ENCODE assay signal across 12 mouse cellular contexts in genomic region chr6:67014679-67015075, GRCm38 (mm10). TPM values are rescaled to one million over a fixed set of nuclear protein-coding genes. Genes with fewer than 3 reads are reported as not detected.
DNase-seq lines count a peak whose midpoint lies in the region; ATAC-seq and TF ChIP-seq lines count a peak whose summit lies in the region.
"Had no signal": no experiment of that assay in that cellular context is flagged by ENCODE, and none has a peak within 500 bp of the region (broad histone marks: within the 10 kb centered on the region; RNA-seq: fewer than 3 reads in every experiment).

No protein-coding gene starts in this region.

- TF ChIP-seq RAD21 in CH12.LX (IDR thresholded peaks at IDR 0.05; ENCODE audit: low read depth, low read length), result no peak

- in situ Hi-C loops in CH12.LX (cut with MboI; ENCODE audit: low pct_ligation_motif_present, low pct_unique_long_range_greater_than_20kb, low sequenced_read_pairs), result no loop called here

- TF ChIP-seq POLR2A in CH12.LX (IDR thresholded peaks at IDR 0.05; ENCODE audit: low read depth, low read length), result no peak

- H3K4me3 ChIP-seq in CH12.LX (replicated peaks in 1 of 3; ENCODE audit: low read depth in 2 of 3, low read length in 2 of 3, poor library complexity in 1 of 3), result peak overlapping the region in 1 of 3 experiments; percentile 7
- no peak overlapping the region for H3K4me3 ChIP-seq in liver, postnatal 0 days (ENCODE audit: low read depth, low read length)
- H3K4me3 ChIP-seq: heart, adult 2 months; hindbrain, embryonic 12.5 days had no signal

- TF ChIP-seq CTCF in CH12.LX (conservative IDR thresholded peaks at IDR 0.05 in 1 of 2, IDR thresholded peaks at IDR 0.05 in 1 of 2; ENCODE audit: low read depth in 2 of 2, low read length in 2 of 2), result no peak
- TF ChIP-seq CTCF in liver, postnatal 0 days (IDR thresholded peaks at IDR 0.05; ENCODE audit: low read depth), result no peak

- no peaks in the 10 kb centered on the region for H3K27me3 ChIP-seq in CH12.LX (replicated peaks)
- H3K27me3 ChIP-seq in liver, postnatal 0 days (ENCODE audit: insufficient read depth, low read length), result no peaks in the 10 kb centered on the region
- H3K27me3 ChIP-seq: hindbrain, embryonic 12.5 days had no signal

- no peak for TF ChIP-seq EP300 in CH12.LX (IDR thresholded peaks at IDR 0.05; ENCODE audit: low read length)
- no peak for TF ChIP-seq EP300 in liver, postnatal 0 days (IDR thresholded peaks at IDR 0.05; ENCODE audit: low read depth)

- dilution Hi-C loops in CH12.LX (cut with MboI; ENCODE audit: extremely low pct_ligation_motif_present, extremely low pct_unique_long_range_greater_than_20kb, low sequenced_read_pairs), result no loop called here

- 0 out of 2 replicates have a peak overlapping the region, but pooled peaks have one; percentile 45 for H3K9ac ChIP-seq in CH12.LX (ENCODE audit: insufficient read depth, low read depth)
- no peak overlapping the region for H3K9ac ChIP-seq in liver, postnatal 0 days (replicated peaks)
- H3K9ac ChIP-seq: hindbrain, embryonic 12.5 days had no signal

- peak; percentile 90 for DNase-seq in heart, adult 11 months
- no peak for DNase-seq in heart, postnatal 10 days
- no peak for DNase-seq in CH12.LX (ENCODE audit: extremely low read depth)
- DNase-seq in kidney, adult 9 months, result peak; percentile 88
- DNase-seq in liver, postnatal 0 days, result peak; percentile 26
- DNase-seq in thymus, postnatal 0 days (ENCODE audit: low spot score), result no peak
- DNase-seq in yolk sac, embryonic 10.5 days (ENCODE audit: low spot score), result no peak
- DNase-seq in testis, postnatal 10 days (ENCODE audit: low spot score), result no peak
- DNase-seq: cerebellum, postnatal 10 days; heart, adult 2 months had no signal

- peak; percentile 79 for ATAC-seq in liver, postnatal 0 days

- no peaks in the 10 kb centered on the region for H3K9me3 ChIP-seq in CH12.LX (replicated peaks; ENCODE audit: low read length)
- H3K9me3 ChIP-seq in liver, postnatal 0 days (ENCODE audit: low read length), result no peaks in the 10 kb centered on the region
- H3K9me3 ChIP-seq: G1E; hindbrain, embryonic 12.5 days had no signal

- H3K79me2 ChIP-seq in CH12.LX (replicated peaks; ENCODE audit: control insufficient read depth, extremely low read depth, insufficient read depth, poor library complexity, severe bottlenecking), result no peaks in the 10 kb centered on the region

- H3K4me1 ChIP-seq in CH12.LX (ENCODE audit: control insufficient read depth in 1 of 2, insufficient read depth in 2 of 2), result peaks cover 26 to 46% of the 10 kb centered on the region in 2 experiments
- H3K4me1 ChIP-seq in liver, postnatal 0 days (ENCODE audit: insufficient read depth), result peaks cover 37% of the 10 kb centered on the region

- intact Hi-C loops in heart, postnatal 10 days (cut with DNase I), result no loop called here

- WGBS in liver, postnatal 0 days (ENCODE audit: insufficient replicate concordance), result 89% methylated on average over 1 of the region's 1 CpGs

- H3K4me2 ChIP-seq in CH12.LX (ENCODE audit: insufficient read depth, low read depth, poor library complexity, severe bottlenecking), result 0 out of 2 replicates have a peak overlapping the region, but pooled peaks have one; percentile 38
- H3K4me2 ChIP-seq in liver, postnatal 0 days (ENCODE audit: low read depth, low read length), result no peak overlapping the region
- H3K4me2 ChIP-seq: hindbrain, embryonic 12.5 days had no signal

- H3K36me3 ChIP-seq in CH12.LX (replicated peaks in 1 of 2; ENCODE audit: control insufficient read depth in 1 of 2, insufficient read depth in 1 of 2, low read length in 1 of 2), result peaks cover 0 to 14% of the 10 kb centered on the region in 2 experiments
- peaks cover 6% of the 10 kb centered on the region; the same call in 1 of the 2 replicates for H3K36me3 ChIP-seq in liver, postnatal 0 days (replicated peaks; ENCODE audit: insufficient read depth, low read length)
- H3K36me3 ChIP-seq: G1E; hindbrain, embryonic 12.5 days had no signal

- peak overlapping the region; percentile 6; the same call in 1 of the 2 replicates for H3K27ac ChIP-seq in CH12.LX (ENCODE audit: insufficient read depth, low read depth)
- H3K27ac ChIP-seq in liver, postnatal 0 days (ENCODE audit: low read depth), result peak overlapping the region; percentile 66
- H3K27ac ChIP-seq: heart, adult 2 months; hindbrain, embryonic 12.5 days had no signal

TF ChIP-seq in CH12.LX, 34 proteins besides CTCF, POLR2A, EP300 and RAD21:
- TF ChIP-seq CHD1 (IDR thresholded peaks at IDR 0.05; ENCODE audit: low read depth, low read length), result no peak
- TF ChIP-seq MAFK (IDR thresholded peaks at IDR 0.05; ENCODE audit: insufficient replicate concordance, low read length), result no peak
- no peak for TF ChIP-seq MXI1 (IDR thresholded peaks at IDR 0.05; ENCODE audit: low read depth, low read length)
- no peak for TF ChIP-seq NRF1 (IDR thresholded peaks at IDR 0.05; ENCODE audit: low read depth, low read length)
- TF ChIP-seq JUN (IDR thresholded peaks at IDR 0.05; ENCODE audit: insufficient read depth, low read depth, low read length), result no peak
- no peak for TF ChIP-seq USF1 (IDR thresholded peaks at IDR 0.05; ENCODE audit: low read depth, low read length)
- TF ChIP-seq UBTF (IDR thresholded peaks at IDR 0.05; ENCODE audit: low read depth, low read length), result no peak
- TF ChIP-seq HCFC1 (IDR thresholded peaks at IDR 0.05; ENCODE audit: low read depth, low read length), result no peak
- TF ChIP-seq MAZ (IDR thresholded peaks at IDR 0.05; ENCODE audit: low read depth, low read length), result no peak
- TF ChIP-seq ZMIZ1 (IDR thresholded peaks at IDR 0.05; ENCODE audit: low read depth, low read length), result no peak

RNA-seq across cellular contexts. Expression of gene Gadd45a, which starts 22.6 kb away (rescaled TPM):
- 10 to 100 TPM; 16.8 to 19.3 TPM for total RNA-seq in heart, postnatal 10 days (2021)
- total RNA-seq in CH12.LX (2012; rRNA removed) (6.0 and 12.5 TPM in 2 replicates), CH12.LX (2014; rRNA removed) (19.5 and 22.4 TPM in 2 replicates)
- polyA plus RNA-seq in CH12.LX (2012; ENCODE audit: insufficient read length, low read depth), result 26.2 and 30.5 TPM in 2 replicates
- polyA plus RNA-seq in liver, postnatal 0 days (2015; fragmentation: Nextera tagmentation; extraction: Ambion mirVana), result 49.5 and 65.0 TPM in 2 replicates
- 32.5 and 35.3 TPM in 2 replicates for polyA plus RNA-seq in thymus, postnatal 0 days (2015; fragmentation: Nextera tagmentation; extraction: Ambion mirVana)

Comparison
In these comparisons a context has a peak if more than half of its experiments do, and no peak if none do; other contexts are left out.
1. DNase-seq: peak in heart, adult 11 months (single experiment), kidney, adult 9 months (single experiment) and liver, postnatal 0 days (single experiment); none in heart, postnatal 10 days (0 of 2), CH12.LX (single experiment), thymus, postnatal 0 days (single experiment), yolk sac, embryonic 10.5 days (single experiment) and testis, postnatal 10 days (single experiment).